Mouse (Mus musculus) ES-E14 (cell line): ENCODE results near the gene Cmtr1.

Experiments
- MAFK ChIP-seq: IDR thresholded peaks from 2 replicates; pipeline ENCODE4 v1.6.1; 2014; ENCODE audit warnings: mild to moderate bottlenecking, low read depth, low read length, inconsistent platforms; ENCODE audit not compliant: insufficient read depth
- ZC3H11A ChIP-seq: IDR thresholded peaks from 2 replicates; pipeline ENCODE4 v1.6.1; 2012; ENCODE audit warnings: low read depth, mild to moderate bottlenecking, inconsistent platforms, low read length, borderline replicate concordance
- ZNF384 ChIP-seq: IDR thresholded peaks from 2 replicates; pipeline ENCODE4 v1.6.1; 2012; ENCODE audit warnings: low read depth, low read length, inconsistent platforms

DNA sequence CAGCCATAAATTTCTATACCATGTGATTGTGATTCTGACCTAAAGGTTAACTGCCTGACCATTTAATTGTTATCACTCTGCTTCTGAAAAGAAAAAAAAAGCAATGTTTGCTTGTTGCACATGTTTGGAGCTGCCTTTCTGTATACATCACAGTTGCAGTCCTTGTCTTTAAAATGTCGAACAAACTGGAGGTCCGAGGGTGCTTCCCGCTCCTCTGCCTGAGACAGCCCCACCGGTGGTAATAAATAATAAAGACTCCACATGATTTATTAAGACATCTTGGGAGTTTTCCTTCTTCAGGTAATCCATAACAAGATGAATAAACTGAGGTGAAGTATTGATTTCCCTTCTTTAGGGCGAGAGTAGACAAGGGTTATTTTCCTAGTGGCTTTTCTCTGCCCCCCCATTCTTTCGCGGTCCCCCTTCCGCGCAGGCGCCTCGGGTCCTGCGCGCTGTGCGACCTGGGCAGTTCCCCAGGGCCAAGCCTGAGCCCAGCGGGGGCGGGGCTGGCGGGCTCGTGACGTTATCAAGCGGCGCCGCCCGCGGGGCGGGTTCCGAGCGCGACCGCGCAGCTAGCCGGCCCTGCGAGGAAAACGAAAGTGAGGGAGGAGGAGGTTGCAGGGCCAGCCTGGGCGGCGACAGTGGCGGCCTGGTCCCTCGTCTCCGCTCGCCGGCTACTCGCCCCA lies at the start of gene Cmtr1:
- no peak for TF ChIP-seq ZNF384
- TF ChIP-seq ZC3H11A: no peak
- no peak for TF ChIP-seq MAFK
